Mouse (Mus musculus): Measurements from ENCODE around the gene Sdhaf4. TPM values are rescaled to one million over a fixed set of nuclear protein-coding genes. Genes with fewer than 3 reads are reported as not detected.
A peak's percentile ranks its signal among the peaks of the same experiment; 100 is the strongest.
"Not testable (repeated sequence)": the region's sequence is repeated elsewhere in the genome, so short reads cannot be mapped to it uniquely, and the experiment has no call there.

Gene Sdhaf4
- polyA plus RNA-seq, 1 experiment from 2014 or later = 79.0 TPM

- ATAC-seq (ENCODE audit: low FRiP score, low read depth) = no peak
- peaks cover 51% of the 10 kb centered on the region for H3K36me3 ChIP-seq
- no peak overlapping the region for H3K9ac ChIP-seq
- H3K4me1 ChIP-seq = no peaks in the 10 kb centered on the region
- H3K4me3 ChIP-seq = no peak overlapping the region
- H3K27ac ChIP-seq = no peak overlapping the region
- H3K4me2 ChIP-seq (replicated peaks) = no peak overlapping the region
- no peaks in the 10 kb centered on the region for H3K27me3 ChIP-seq
- H3K9me3 ChIP-seq = no peaks in the 10 kb centered on the region
- 89% methylated on average over 3 of the region's 3 CpGs for WGBS
Measured at GRCm38 (mm10) chr1:23997493-23997892, 8.0 kb downstream of the Sdhaf4 start.

- Histone ChIP-seq H3K9me3 (no peaks in the 10 kb centered on the region), H3K4me1 (no peaks in the 10 kb centered on the region), H3K27ac (no peak overlapping the region), H3K4me2 (replicated peaks) (no peak overlapping the region), H3K4me3 (no peak overlapping the region), H3K36me3 (peaks cover 36% of the 10 kb centered on the region), H3K9ac (no peak overlapping the region), H3K27me3 (no peaks in the 10 kb centered on the region)
- WGBS = 90% methylated on average over 4 of the region's 4 CpGs
- ATAC-seq (ENCODE audit: low FRiP score, low read depth) = no peak
Measured at GRCm38 (mm10) chr1:23995420-23995819, 10.0 kb downstream of the Sdhaf4 start.

- 90% methylated on average over 3 of the region's 3 CpGs for WGBS
- no peak overlapping the region for H3K27ac ChIP-seq
- no peak overlapping the region for H3K4me3 ChIP-seq
Measured at GRCm38 (mm10) chr1:23983118-23983517, 22.3 kb downstream of the Sdhaf4 start.

GRCm38 (mm10) chr1:23978281-23978680 lies 27.2 kb downstream of the Sdhaf4 start:
- Histone ChIP-seq H3K4me1 (no peaks in the 10 kb centered on the region), H3K27ac (no peak overlapping the region), H3K27me3 (no peaks in the 10 kb centered on the region), H3K9ac (no peak overlapping the region), H3K4me3 (no peak overlapping the region), H3K36me3 (no peaks in the 10 kb centered on the region), H3K9me3 (no peaks in the 10 kb centered on the region), H3K4me2 (replicated peaks) (no peak overlapping the region)
- WGBS = 88% methylated on average over 6 of the region's 6 CpGs
- no peak for ATAC-seq (ENCODE audit: low FRiP score, low read depth)

More at GRCm38 (mm10) chr1:23983118-23983517, 22.3 kb downstream of the Sdhaf4 start:
- H3K4me1 ChIP-seq = no peaks in the 10 kb centered on the region
- no peaks in the 10 kb centered on the region for H3K36me3 ChIP-seq
- H3K27me3 ChIP-seq = no peaks in the 10 kb centered on the region
- H3K9me3 ChIP-seq = no peaks in the 10 kb centered on the region
- no peak for ATAC-seq (ENCODE audit: low FRiP score, low read depth)
- no peak overlapping the region for H3K9ac ChIP-seq
- no peak overlapping the region for H3K4me2 ChIP-seq (replicated peaks)

GRCm38 (mm10) chr1:23971159-23971558 lies 34.3 kb downstream of the Sdhaf4 start:
- H3K27ac ChIP-seq; H3K9me3 ChIP-seq; H3K4me2 ChIP-seq (replicated peaks); H3K4me3 ChIP-seq; H3K27me3 ChIP-seq; H3K9ac ChIP-seq; H3K4me1 ChIP-seq; ATAC-seq (ENCODE audit: low FRiP score, low read depth); H3K36me3 ChIP-seq: not testable (repeated sequence)
- WGBS = 83% methylated on average over 4 of the region's 4 CpGs

GRCm38 (mm10) chr1:23968027-23968725 lies 37.3 kb downstream of the Sdhaf4 start:
- no peak; the same call in 1 of the 2 replicates for ATAC-seq (ENCODE audit: low FRiP score, low read depth)
- Histone ChIP-seq H3K9me3 (no peaks in the 10 kb centered on the region), H3K27me3 (no peaks in the 10 kb centered on the region), H3K4me1 (no peaks in the 10 kb centered on the region), H3K27ac (no peak overlapping the region), H3K4me2 (replicated peaks) (no peak overlapping the region), H3K36me3 (no peaks in the 10 kb centered on the region), H3K9ac (no peak overlapping the region), H3K4me3 (no peak overlapping the region)
- WGBS = 84% methylated on average over 9 of the region's 9 CpGs

GRCm38 (mm10) chr1:23966226-23966625 lies 39.2 kb downstream of the Sdhaf4 start:
- no peak overlapping the region for H3K9ac ChIP-seq
- H3K4me3 ChIP-seq = no peak overlapping the region
- H3K4me1 ChIP-seq = no peaks in the 10 kb centered on the region
- no peaks in the 10 kb centered on the region for H3K9me3 ChIP-seq
- no peak overlapping the region for H3K4me2 ChIP-seq (replicated peaks)
- no peak overlapping the region for H3K27ac ChIP-seq
- no peak for ATAC-seq (ENCODE audit: low FRiP score, low read depth)
- H3K36me3 ChIP-seq = no peaks in the 10 kb centered on the region
- no peaks in the 10 kb centered on the region for H3K27me3 ChIP-seq
- 27% methylated on average over 1 of the region's 1 CpGs for WGBS

GRCm38 (mm10) chr1:23959415-23959732 lies 46.1 kb downstream of the Sdhaf4 start:
- 12% methylated on average over 6 of the region's 6 CpGs for WGBS
- ATAC-seq (ENCODE audit: low FRiP score, low read depth) = no peak
- peaks cover 9% of the 10 kb centered on the region for H3K4me1 ChIP-seq
- peak overlapping the region; percentile 56 for H3K4me2 ChIP-seq (replicated peaks)
- no peak overlapping the region for H3K27ac ChIP-seq
- H3K27me3 ChIP-seq = no peaks in the 10 kb centered on the region
- H3K36me3 ChIP-seq = no peaks in the 10 kb centered on the region
- H3K9me3 ChIP-seq = no peaks in the 10 kb centered on the region
- H3K9ac ChIP-seq = 0 out of 2 replicates have a peak overlapping the region, but pooled peaks have one; percentile 19
- peak overlapping the region; percentile 33 for H3K4me3 ChIP-seq

- Histone ChIP-seq H3K36me3 (no peaks in the 10 kb centered on the region), H3K9me3 (no peaks in the 10 kb centered on the region), H3K27ac (no peak overlapping the region), H3K4me2 (replicated peaks) (peak overlapping the region; percentile 56), H3K4me3 (peak overlapping the region; percentile 33), H3K27me3 (no peaks in the 10 kb centered on the region), H3K4me1 (peaks cover 9% of the 10 kb centered on the region), H3K9ac (0 out of 2 replicates have a peak overlapping the region, but pooled peaks have one; percentile 19)
- peak; percentile 84 for ATAC-seq (ENCODE audit: low FRiP score, low read depth)
- 12% methylated on average over 13 of the region's 13 CpGs for WGBS
Measured at GRCm38 (mm10) chr1:23958668-23959414, 46.6 kb downstream of the Sdhaf4 start.

GRCm38 (mm10) chr1:23958101-23958500 lies 47.4 kb downstream of the Sdhaf4 start:
- peaks cover 9% of the 10 kb centered on the region for H3K4me1 ChIP-seq
- no peak for ATAC-seq (ENCODE audit: low FRiP score, low read depth)
- H3K9me3 ChIP-seq = no peaks in the 10 kb centered on the region
- H3K9ac ChIP-seq = no peak overlapping the region
- no peaks in the 10 kb centered on the region for H3K36me3 ChIP-seq
- no peak overlapping the region for H3K4me3 ChIP-seq
- WGBS = 92% methylated on average over 6 of the region's 6 CpGs
- H3K27ac ChIP-seq = no peak overlapping the region
- no peaks in the 10 kb centered on the region for H3K27me3 ChIP-seq
- H3K4me2 ChIP-seq (replicated peaks) = no peak overlapping the region

GRCm38 (mm10) chr1:23955539-23955938 lies 49.9 kb downstream of the Sdhaf4 start:
- Histone ChIP-seq H3K4me3 (no peak overlapping the region), H3K4me1 (peaks cover 9% of the 10 kb centered on the region), H3K4me2 (replicated peaks) (no peak overlapping the region), H3K9ac (no peak overlapping the region), H3K9me3 (no peaks in the 10 kb centered on the region), H3K27me3 (no peaks in the 10 kb centered on the region), H3K27ac (0 out of 2 replicates have a peak overlapping the region, but pooled peaks have one; percentile 3), H3K36me3 (no peaks in the 10 kb centered on the region)
- no peak for ATAC-seq (ENCODE audit: low FRiP score, low read depth)
- 52% methylated on average over 4 of the region's 4 CpGs for WGBS

- Histone ChIP-seq H3K27me3 (no peaks in the 10 kb centered on the region), H3K27ac (no peak overlapping the region), H3K4me2 (replicated peaks) (no peak overlapping the region), H3K4me1 (peaks cover 2% of the 10 kb centered on the region; the same call in 1 of the 2 replicates), H3K4me3 (no peak overlapping the region), H3K9ac (no peak overlapping the region), H3K36me3 (no peaks in the 10 kb centered on the region), H3K9me3 (no peaks in the 10 kb centered on the region)
- ATAC-seq (ENCODE audit: low FRiP score, low read depth) = no peak
- 83% methylated on average over 13 of the region's 13 CpGs for WGBS
Measured at GRCm38 (mm10) chr1:23953921-23954320, 51.5 kb downstream of the Sdhaf4 start.

All from limb, embryonic 13.5 days (tissue).